Mouse (Mus musculus): ENCODE results near the gene Plxnd1.

DNA sequence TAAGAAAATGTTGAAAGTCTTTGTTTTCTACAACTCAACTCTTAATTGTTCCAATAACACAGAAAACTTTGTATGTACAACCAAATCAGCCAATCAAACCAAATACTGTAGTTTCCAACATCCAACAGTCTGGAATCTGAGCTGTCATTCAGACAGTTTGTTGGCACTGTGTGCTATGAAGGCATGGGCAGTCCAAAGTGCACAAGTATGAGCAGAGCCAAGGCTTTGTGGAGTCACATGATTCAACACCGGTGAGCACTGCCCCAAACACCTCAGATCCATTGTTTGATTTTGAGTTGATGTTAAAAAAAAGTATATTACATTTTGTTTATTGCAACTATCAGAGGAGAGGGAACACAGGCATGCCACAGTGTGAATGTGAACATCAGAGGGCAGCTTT is 54.2 kb downstream of the Plxnd1 start:
- TF ChIP-seq EP300 (IDR thresholded peaks at IDR 0.05; ENCODE audit: low read depth) (no peak), CTCF (IDR thresholded peaks at IDR 0.05; ENCODE audit: low read depth) (no peak)

Measured in heart, postnatal 0 days (tissue).